Mouse (Mus musculus) hindbrain, embryonic 16.5 days (tissue): ENCODE results near the gene Rere. TPM values are rescaled to one million over a fixed set of nuclear protein-coding genes. Genes with fewer than 3 reads are reported as not detected.
A peak's percentile ranks its signal among the peaks of the same experiment; 100 is the strongest.
"Not testable (repeated sequence)": the region's sequence is repeated elsewhere in the genome, so short reads cannot be mapped to it uniquely, and the experiment has no call there.

Experiments used
- ATAC-seq: fragments of 200-750 bp; cut with Nextera tagmentation; 2 replicates; pipeline ENCODE4 v1.8.0; 2017; ENCODE audit warnings: moderate TSS enrichment, moderate library complexity
- H3K27ac ChIP-seq: fragments of 300-500 bp; sonication (generic); 2 replicates; pipeline ENCODE4 v1.5.1; 2014; ENCODE audit warnings: low read depth, mild to moderate bottlenecking, control low read depth, low read length, moderate library complexity
- H3K27me3 ChIP-seq: fragments of 300-500 bp; sonication (generic); replicated peaks from 2 replicates; pipeline ENCODE4 v1.6.1; 2014; ENCODE audit warnings: low read length; ENCODE audit not compliant: control insufficient read depth, insufficient read depth
- H3K36me3 ChIP-seq: fragments of 300-500 bp; sonication (generic); 2 replicates; pipeline ENCODE4 v1.6.1; 2014; ENCODE audit warnings: mild to moderate bottlenecking, low read length, moderate library complexity, mixed read lengths; ENCODE audit not compliant: control insufficient read depth, insufficient read depth
- H3K4me1 ChIP-seq: fragments of 300-500 bp; sonication (generic); 2 replicates; pipeline ENCODE4 v1.6.1; 2014; ENCODE audit warnings: low read depth, low read length; ENCODE audit not compliant: control insufficient read depth, insufficient read depth
- H3K4me2 ChIP-seq: fragments of 300-500 bp; sonication (generic); 2 replicates; pipeline ENCODE4 v1.6.1; 2014; ENCODE audit warnings: mild to moderate bottlenecking, low read length, control low read depth, moderate library complexity
- H3K4me3 ChIP-seq: fragments of 300-500 bp; sonication (generic); 2 replicates; pipeline ENCODE4 v1.5.1; 2014; ENCODE audit warnings: mild to moderate bottlenecking, low read length, control low read depth, moderate library complexity
- H3K9ac ChIP-seq: fragments of 300-500 bp; sonication (generic); 2 replicates; pipeline ENCODE4 v1.6.1; 2014; ENCODE audit warnings: low read depth, mild to moderate bottlenecking, control low read depth, low read length, moderate library complexity
- H3K9me3 ChIP-seq: fragments of 300-500 bp; sonication (generic); 2 replicates; pipeline ENCODE4 v1.6.1; 2014; ENCODE audit warnings: mild to moderate bottlenecking, low read length, moderate library complexity; ENCODE audit not compliant: control insufficient read depth
- WGBS: fragments of 180-500 bp; shearing (Covaris S2); extraction: QIAGEN DNeasy Blood & Tissue Kit; methylation state at CpG from one replicate; pipeline ENCODE4 v1.1.7; 2014; 5-methylcytosine and 5-hydroxymethylcytosine counted together
- polyA plus RNA-seq: library from polyadenylated mRNA; unstranded; fragments of >200 nt; fragmentation: Nextera tagmentation; extraction: Ambion mirVana; gene quantifications from 2 replicates; pipeline ENCODE4 v1.2.1, GENCODE M21; 2015

The Rere gene
- polyA plus RNA-seq, 1 experiment from 2014 or later: 25.4 TPM

- Histone ChIP-seq H3K9ac (no peak overlapping the region), H3K36me3 (peaks cover 6% of the 10 kb centered on the region; the same call in 1 of the 2 replicates), H3K27me3 (no peaks in the 10 kb centered on the region), H3K4me3 (no peak overlapping the region), H3K4me1 (peaks cover 9% of the 10 kb centered on the region), H3K9me3 (no peaks in the 10 kb centered on the region), H3K27ac (peak overlapping the region; percentile 59), H3K4me2 (no peak overlapping the region)
- 12% methylated on average over 5 of the region's 5 CpGs for WGBS
- no peak for ATAC-seq
These were observed 259.1 kb downstream of the Rere start for GRCm38 (mm10) chr4:150540392-150541094.

GRCm38 (mm10) chr4:150544231-150544630 is 262.8 kb downstream of the Rere start:
- no peak overlapping the region for H3K4me2 ChIP-seq
- 0 out of 2 replicates have a peak overlapping the region, but pooled peaks have one; percentile 5 for H3K27ac ChIP-seq
- no peak overlapping the region for H3K9ac ChIP-seq
- no peak for ATAC-seq
- H3K27me3 ChIP-seq: no peaks in the 10 kb centered on the region
- WGBS: 78% methylated on average over 7 of the region's 7 CpGs
- H3K4me1 ChIP-seq: peaks cover 9% of the 10 kb centered on the region
- no peaks in the 10 kb centered on the region for H3K36me3 ChIP-seq
- no peaks in the 10 kb centered on the region for H3K9me3 ChIP-seq
- H3K4me3 ChIP-seq: no peak overlapping the region

- H3K27ac ChIP-seq: peak overlapping the region; percentile 19; the same call in 1 of the 2 replicates
These were observed 263.3 kb downstream of the Rere start for GRCm38 (mm10) chr4:150544652-150545258.

GRCm38 (mm10) chr4:150545775-150546174 is 264.3 kb downstream of the Rere start:
- Histone ChIP-seq H3K4me3 (no peak overlapping the region), H3K9ac (no peak overlapping the region), H3K27me3 (no peaks in the 10 kb centered on the region), H3K4me1 (no peaks in the 10 kb centered on the region; the same call in none of the 2 replicates), H3K9me3 (no peaks in the 10 kb centered on the region), H3K36me3 (no peaks in the 10 kb centered on the region), H3K27ac (no peak overlapping the region), H3K4me2 (no peak overlapping the region)
- no peak for ATAC-seq
- WGBS: 87% methylated on average over 7 of the region's 7 CpGs

More at GRCm38 (mm10) chr4:150544652-150545258, 263.3 kb downstream of the Rere start:
- Histone ChIP-seq H3K4me2 (no peak overlapping the region), H3K9ac (no peak overlapping the region), H3K36me3 (no peaks in the 10 kb centered on the region), H3K9me3 (no peaks in the 10 kb centered on the region), H3K27me3 (no peaks in the 10 kb centered on the region), H3K4me3 (no peak overlapping the region), H3K4me1 (peaks cover 7% of the 10 kb centered on the region)
- ATAC-seq: no peak
- WGBS: 81% methylated on average over 10 of the region's 10 CpGs

GRCm38 (mm10) chr4:150546296-150546695 is 264.9 kb downstream of the Rere start:
- not testable (repeated sequence) for H3K9ac ChIP-seq, ATAC-seq, H3K4me2 ChIP-seq, H3K4me1 ChIP-seq, H3K4me3 ChIP-seq, H3K9me3 ChIP-seq, H3K36me3 ChIP-seq, H3K27ac ChIP-seq, H3K27me3 ChIP-seq
- 99% methylated on average over 4 of the region's 4 CpGs for WGBS

GRCm38 (mm10) chr4:150549393-150549792 is 267.9 kb downstream of the Rere start:
- H3K27ac ChIP-seq: no peak overlapping the region

GRCm38 (mm10) chr4:150549989-150550716 is 268.7 kb downstream of the Rere start:
- H3K9me3 ChIP-seq: no peaks in the 10 kb centered on the region
- no peak overlapping the region for H3K27ac ChIP-seq
- no peak overlapping the region for H3K9ac ChIP-seq
- no peaks in the 10 kb centered on the region; the same call in none of the 2 replicates for H3K4me1 ChIP-seq
- ATAC-seq: peak; percentile 20; the same call in 1 of the 2 replicates
- no peak overlapping the region for H3K4me3 ChIP-seq
- H3K4me2 ChIP-seq: no peak overlapping the region
- H3K36me3 ChIP-seq: no peaks in the 10 kb centered on the region
- H3K27me3 ChIP-seq: no peaks in the 10 kb centered on the region
- WGBS: 83% methylated on average over 12 of the region's 12 CpGs

More at GRCm38 (mm10) chr4:150549393-150549792, 267.9 kb downstream of the Rere start:
- H3K9me3 ChIP-seq: no peaks in the 10 kb centered on the region
- no peak overlapping the region for H3K4me2 ChIP-seq
- H3K27me3 ChIP-seq: no peaks in the 10 kb centered on the region
- no peaks in the 10 kb centered on the region for H3K36me3 ChIP-seq
- WGBS: 90% methylated on average over 9 of the region's 9 CpGs
- no peaks in the 10 kb centered on the region; the same call in none of the 2 replicates for H3K4me1 ChIP-seq
- no peak for ATAC-seq
- H3K4me3 ChIP-seq: no peak overlapping the region
- no peak overlapping the region for H3K9ac ChIP-seq

- no peaks in the 10 kb centered on the region for H3K9me3 ChIP-seq
- H3K9ac ChIP-seq: no peak overlapping the region
- H3K4me2 ChIP-seq: no peak overlapping the region
- no peaks in the 10 kb centered on the region for H3K27me3 ChIP-seq
- H3K4me3 ChIP-seq: no peak overlapping the region
- H3K27ac ChIP-seq: no peak overlapping the region
- WGBS: 80% methylated on average over 4 of the region's 4 CpGs
- H3K36me3 ChIP-seq: no peaks in the 10 kb centered on the region
- no peak for ATAC-seq
- H3K4me1 ChIP-seq: peaks cover 7% of the 10 kb centered on the region
These were observed 269.9 kb downstream of the Rere start for GRCm38 (mm10) chr4:150551390-150551789.
